Mouse (Mus musculus): ENCODE data around the gene Tor1aip2. TPM values are rescaled to one million over a fixed set of nuclear protein-coding genes. Genes with fewer than 3 reads are reported as not detected.

Gene Tor1aip2
- polyA plus RNA-seq, 1 experiment: not detected

DNA sequence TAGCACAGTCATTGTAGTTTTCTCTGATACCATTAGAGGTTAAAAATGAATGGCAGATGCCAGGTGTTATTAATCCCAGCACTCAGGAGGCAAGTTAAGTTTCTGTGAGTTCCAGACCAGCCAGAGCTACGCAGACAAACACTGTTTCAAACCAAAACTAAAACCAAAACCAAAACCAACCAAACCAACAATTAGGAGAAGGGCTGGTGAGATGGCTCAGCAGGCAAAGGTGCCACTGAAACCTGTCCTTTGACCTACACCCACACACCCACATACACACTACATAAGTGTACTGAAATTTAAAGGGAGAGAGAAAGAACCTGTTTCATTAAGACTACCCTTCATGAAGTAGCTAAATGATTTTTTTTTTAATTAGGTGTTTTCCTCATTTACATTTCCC, 26.2 kb upstream of the Tor1aip2 start:
- no peak for TF ChIP-seq POLR2A (IDR thresholded peaks at IDR 0.05; ENCODE audit: insufficient read depth, low read depth, low read length)
- TF ChIP-seq CTCF (IDR thresholded peaks at IDR 0.05; ENCODE audit: insufficient read depth, low read depth, low read length): no peak
- no peak overlapping the region for H3K4me3 ChIP-seq (ENCODE audit: insufficient read depth, low read depth, low read length)
- no peak overlapping the region for H3K27ac ChIP-seq (ENCODE audit: insufficient read depth, low read depth, low read length)
- 96% methylated on average over 1 of the region's 1 CpGs for WGBS
- H3K4me1 ChIP-seq (ENCODE audit: control insufficient read depth, insufficient read depth, low read length): no peaks in the 10 kb centered on the region

- WGBS: 100% methylated on average over 1 of the region's 1 CpGs
- Histone ChIP-seq H3K27ac (ENCODE audit: insufficient read depth, low read depth, low read length) (no peak overlapping the region), H3K4me1 (ENCODE audit: control insufficient read depth, insufficient read depth, low read length) (peaks cover 2% of the 10 kb centered on the region; the same call in 1 of the 2 replicates), H3K4me3 (ENCODE audit: insufficient read depth, low read depth, low read length) (no peak overlapping the region)
- TF ChIP-seq POLR2A (IDR thresholded peaks at IDR 0.05; ENCODE audit: insufficient read depth, low read depth, low read length) (no peak), CTCF (IDR thresholded peaks at IDR 0.05; ENCODE audit: insufficient read depth, low read depth, low read length) (no peak)
These were observed 15.4 kb upstream of the Tor1aip2 start for GRCm38 (mm10) chr1:156019800-156020199.

DNA sequence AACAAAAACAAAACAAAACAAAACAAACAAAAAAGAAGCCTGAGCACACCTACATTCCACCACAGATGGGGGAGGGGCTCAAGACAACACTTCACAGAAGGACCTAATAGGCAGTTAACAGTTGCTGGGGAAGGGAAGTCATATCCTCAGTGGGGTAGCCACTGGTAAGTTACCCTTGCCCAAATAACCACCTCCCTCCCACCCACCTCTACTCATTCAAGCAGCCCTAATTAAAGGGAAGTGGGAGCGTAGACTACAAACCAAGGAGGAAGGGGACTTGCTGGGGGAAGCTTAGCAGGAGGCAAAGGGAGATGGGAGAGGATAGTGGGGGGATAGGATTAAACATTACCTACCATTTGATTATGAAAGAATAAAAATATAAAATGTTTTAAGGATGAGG, 14.8 kb upstream of the Tor1aip2 start:
- TF ChIP-seq POLR2A (IDR thresholded peaks at IDR 0.05; ENCODE audit: insufficient read depth, low read depth, low read length): no peak
- TF ChIP-seq CTCF (IDR thresholded peaks at IDR 0.05; ENCODE audit: insufficient read depth, low read depth, low read length): no peak
- H3K4me3 ChIP-seq (ENCODE audit: insufficient read depth, low read depth, low read length): no peak overlapping the region
- 94% methylated on average over 1 of the region's 1 CpGs for WGBS

GRCm38 (mm10) chr1:156024831-156025503, 10.2 kb upstream of the Tor1aip2 start:
- Histone ChIP-seq H3K4me1 (ENCODE audit: control insufficient read depth, insufficient read depth, low read length) (peaks cover 5% of the 10 kb centered on the region; the same call in 1 of the 2 replicates), H3K4me3 (ENCODE audit: insufficient read depth, low read depth, low read length) (no peak overlapping the region), H3K27ac (ENCODE audit: insufficient read depth, low read depth, low read length) (no peak overlapping the region)
- 45% methylated on average over 8 of the region's 8 CpGs for WGBS
- TF ChIP-seq CTCF (IDR thresholded peaks at IDR 0.05; ENCODE audit: insufficient read depth, low read depth, low read length): no peak
- TF ChIP-seq POLR2A (IDR thresholded peaks at IDR 0.05; ENCODE audit: insufficient read depth, low read depth, low read length): no peak

More for the DNA sequence above, 14.8 kb upstream of the Tor1aip2 start:
- peaks cover 2% of the 10 kb centered on the region; the same call in 1 of the 2 replicates for H3K4me1 ChIP-seq (ENCODE audit: control insufficient read depth, insufficient read depth, low read length)
- H3K27ac ChIP-seq (ENCODE audit: insufficient read depth, low read depth, low read length): no peak overlapping the region

DNA sequence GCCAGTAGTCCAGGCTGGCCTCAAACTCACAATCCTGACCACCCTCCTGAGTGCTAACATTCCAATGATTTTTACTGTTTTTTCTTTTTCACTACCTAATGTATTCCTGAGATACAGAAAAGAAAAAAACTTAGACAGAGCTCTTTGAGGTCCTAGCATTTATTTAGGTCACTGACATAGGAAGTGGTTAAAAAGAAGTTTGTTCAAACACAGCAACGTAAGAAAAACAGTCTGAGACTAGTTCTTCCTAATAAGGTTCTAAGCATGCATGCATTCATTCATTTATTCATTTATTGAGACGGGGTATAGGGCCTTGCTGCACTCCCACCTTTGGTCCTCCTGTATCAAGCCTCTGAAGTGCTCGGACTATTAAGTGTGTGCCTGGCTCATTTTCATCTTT, 7.4 kb upstream of the Tor1aip2 start:
- Histone ChIP-seq H3K27ac (ENCODE audit: insufficient read depth, low read depth, low read length) (no peak overlapping the region), H3K4me3 (ENCODE audit: insufficient read depth, low read depth, low read length) (no peak overlapping the region)
- WGBS: 84% methylated on average over 3 of the region's 3 CpGs

GRCm38 (mm10) chr1:156028340-156028975, 6.7 kb upstream of the Tor1aip2 start:
- 92% methylated on average over 4 of the region's 4 CpGs for WGBS
- Histone ChIP-seq H3K4me1 (ENCODE audit: control insufficient read depth, insufficient read depth, low read length) (peaks cover 5% of the 10 kb centered on the region; the same call in 1 of the 2 replicates), H3K27ac (ENCODE audit: insufficient read depth, low read depth, low read length) (no peak overlapping the region), H3K4me3 (ENCODE audit: insufficient read depth, low read depth, low read length) (no peak overlapping the region)
- TF ChIP-seq POLR2A (IDR thresholded peaks at IDR 0.05; ENCODE audit: insufficient read depth, low read depth, low read length): no peak
- TF ChIP-seq CTCF (IDR thresholded peaks at IDR 0.05; ENCODE audit: insufficient read depth, low read depth, low read length): no peak

More for the DNA sequence above, 7.4 kb upstream of the Tor1aip2 start:
- peaks cover 5% of the 10 kb centered on the region; the same call in 1 of the 2 replicates for H3K4me1 ChIP-seq (ENCODE audit: control insufficient read depth, insufficient read depth, low read length)
- no peak for TF ChIP-seq POLR2A (IDR thresholded peaks at IDR 0.05; ENCODE audit: insufficient read depth, low read depth, low read length)
- TF ChIP-seq CTCF (IDR thresholded peaks at IDR 0.05; ENCODE audit: insufficient read depth, low read depth, low read length): no peak

DNA sequence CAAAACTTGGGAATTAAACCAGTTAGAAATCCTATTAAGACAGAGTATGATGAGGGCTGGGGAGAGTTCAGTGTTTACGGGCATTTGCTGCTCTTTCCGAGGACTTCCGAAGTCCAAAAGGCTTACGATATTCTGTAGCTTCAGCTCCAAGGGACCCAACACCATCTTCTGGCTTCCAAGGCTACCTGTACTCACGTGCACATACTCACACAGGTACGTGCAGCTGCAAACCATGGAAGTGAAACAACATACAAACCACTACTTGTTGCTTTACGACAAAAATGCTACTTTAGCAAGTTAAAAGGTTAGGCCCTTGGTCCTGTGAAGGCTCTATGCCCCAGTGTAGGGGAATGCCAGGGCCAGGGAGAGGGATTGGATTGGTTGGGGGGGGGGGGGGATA, 1.3 kb upstream of the Tor1aip2 start:
- H3K4me3 ChIP-seq (ENCODE audit: insufficient read depth, low read depth, low read length): no peak overlapping the region
- TF ChIP-seq CTCF (IDR thresholded peaks at IDR 0.05; ENCODE audit: insufficient read depth, low read depth, low read length) (no peak), POLR2A (IDR thresholded peaks at IDR 0.05; ENCODE audit: insufficient read depth, low read depth, low read length) (no peak)
- no peaks in the 10 kb centered on the region; the same call in 1 of the 2 replicates for H3K4me1 ChIP-seq (ENCODE audit: control insufficient read depth, insufficient read depth, low read length)
- no peak overlapping the region for H3K27ac ChIP-seq (ENCODE audit: insufficient read depth, low read depth, low read length)
- 96% methylated on average over 7 of the region's 7 CpGs for WGBS

- Histone ChIP-seq H3K27ac (ENCODE audit: insufficient read depth, low read depth, low read length) (no peak overlapping the region), H3K4me1 (ENCODE audit: control insufficient read depth, insufficient read depth, low read length) (no peaks in the 10 kb centered on the region; the same call in 1 of the 2 replicates), H3K4me3 (ENCODE audit: insufficient read depth, low read depth, low read length) (no peak overlapping the region)
- TF ChIP-seq CTCF (IDR thresholded peaks at IDR 0.05; ENCODE audit: insufficient read depth, low read depth, low read length) (no peak), POLR2A (IDR thresholded peaks at IDR 0.05; ENCODE audit: insufficient read depth, low read depth, low read length) (no peak)
- 11% methylated on average over 1 of the region's 1 CpGs for WGBS
These were observed 542 bp upstream of the Tor1aip2 start for GRCm38 (mm10) chr1:156034661-156035060.

Data from olfactory bulb, adult 2 months (tissue).